Mouse (Mus musculus) erythroblast, embryonic 14.5 days (primary cell): ENCODE data around the gene Ajm1.

Source experiments
- GATA1 ChIP-seq: IDR thresholded peaks from 2 replicates; pipeline ENCODE4 v1.6.1; 2012; ENCODE audit warnings: low read length, inconsistent platforms, mixed read lengths
- TAL1 ChIP-seq: IDR thresholded peaks from 3 replicates; pipeline ENCODE4 v1.6.1; 2012; ENCODE audit warnings: low read length, inconsistent platforms, mixed read lengths

DNA sequence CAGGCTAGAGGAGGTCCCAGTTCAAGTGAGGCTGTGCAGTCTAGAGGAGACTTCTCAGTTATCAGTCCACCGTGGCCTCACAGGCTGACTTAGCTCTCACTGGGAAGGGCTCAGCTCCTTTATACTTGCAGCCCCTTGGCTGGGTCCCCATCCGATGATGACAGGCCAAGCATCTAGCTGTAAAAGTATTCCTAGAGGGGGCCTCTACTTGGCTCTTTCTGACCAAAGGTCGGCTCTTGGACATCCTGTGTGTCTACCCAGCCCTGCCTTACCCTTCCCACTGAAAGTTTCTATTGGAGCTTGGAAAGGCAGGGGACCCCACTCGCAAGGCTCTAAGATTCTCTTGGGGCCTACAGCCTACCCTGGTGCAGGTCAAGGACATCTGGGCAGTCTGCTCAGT, 10.3 kb downstream of the Ajm1 start:
- TF ChIP-seq GATA1 = no peak
- TF ChIP-seq TAL1 = no peak
